Mouse (Mus musculus) spleen, adult 2 months (tissue): ENCODE results near the gene Csgalnact2.

Experiments
- CTCF ChIP-seq: fragments of 200-500 bp; IDR thresholded peaks from 2 replicates; pipeline ENCODE4 v1.5.1; 2011; ENCODE audit warnings: mild to moderate bottlenecking, inconsistent platforms; ENCODE audit not compliant: insufficient read depth, insufficient read length, insufficient replicate concordance; ENCODE audit errors: extremely low read depth
- POLR2A ChIP-seq: fragments of 200-500 bp; IDR thresholded peaks from 2 replicates; pipeline ENCODE4 v1.6.1; 2011; ENCODE audit warnings: low read depth, low read length, inconsistent platforms

GRCm38 (mm10) chr6:118077421-118077820, 61.5 kb downstream of the Csgalnact2 start:
- no peak for TF ChIP-seq POLR2A
- no peak for TF ChIP-seq CTCF
